In the genomic region with DNA sequence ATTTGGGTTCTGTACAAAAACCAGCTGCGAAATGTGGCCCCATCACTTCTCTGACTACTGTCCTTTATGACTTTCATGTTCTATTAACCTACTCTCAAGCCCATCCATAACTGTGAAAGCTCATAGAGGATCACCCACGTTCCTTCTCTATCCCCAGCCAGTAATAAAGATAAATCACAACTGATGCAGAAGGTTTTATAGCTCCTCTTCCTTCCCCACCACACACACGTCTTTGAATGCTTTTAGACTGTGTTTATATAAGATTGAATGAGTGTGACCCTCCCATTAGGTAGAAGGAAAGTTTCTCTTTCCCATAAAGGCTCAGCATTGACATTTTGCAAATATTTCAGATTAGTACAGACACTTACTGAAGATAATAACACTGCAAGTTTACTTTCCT, we compare ENCODE assay signal across 23 mouse cellular contexts.
"Had no signal": no experiment of that assay in that cellular context is flagged by ENCODE, and none has a peak within 500 bp of the region (broad histone marks: within the 10 kb centered on the region; RNA-seq: fewer than 3 reads in every experiment).

No protein-coding gene starts in this region.

- H3K27me3 ChIP-seq: heart, embryonic 13.5 days; heart, embryonic 15.5 days; hindbrain, embryonic 13.5 days; hindbrain, embryonic 15.5 days; limb, embryonic 13.5 days; limb, embryonic 15.5 days; liver, embryonic 12.5 days had no signal

- DNase-seq: forebrain, postnatal 0 days; gastrocnemius, postnatal 14 days; gastrocnemius, postnatal 36 days; heart, adult 11 months; heart, adult 2 months; heart, postnatal 14 days; heart, postnatal 36 days; kidney, adult 2 months; kidney, postnatal 10 days; kidney, postnatal 25 days; layer of hippocampus, adult 9-11 months; layer of hippocampus, postnatal 36 days; left cerebral cortex, postnatal 4 days had no signal

- H3K4me1 ChIP-seq: heart, embryonic 13.5 days; heart, embryonic 15.5 days; hindbrain, embryonic 13.5 days; hindbrain, embryonic 15.5 days; limb, embryonic 13.5 days; limb, embryonic 15.5 days; liver, embryonic 12.5 days had no signal

- H3K9me3 ChIP-seq: heart, embryonic 13.5 days; heart, embryonic 15.5 days; hindbrain, embryonic 13.5 days; hindbrain, embryonic 15.5 days; limb, embryonic 13.5 days; limb, embryonic 15.5 days; liver, embryonic 12.5 days had no signal

- H3K36me3 ChIP-seq: heart, embryonic 13.5 days; heart, embryonic 15.5 days; hindbrain, embryonic 13.5 days; hindbrain, embryonic 15.5 days; limb, embryonic 13.5 days; limb, embryonic 15.5 days; liver, embryonic 12.5 days had no signal

- H3K27ac ChIP-seq: heart, adult 2 months; heart, embryonic 13.5 days; heart, embryonic 15.5 days; hindbrain, embryonic 13.5 days; hindbrain, embryonic 15.5 days; hindbrain, postnatal 0 days; limb, embryonic 13.5 days; limb, embryonic 15.5 days; liver, embryonic 12.5 days had no signal

- ATAC-seq: forebrain, postnatal 0 days; hindbrain, postnatal 0 days; intestine, embryonic 16.5 days; liver, embryonic 12.5 days had no signal

- H3K4me2 ChIP-seq: heart, embryonic 11.5 days; heart, embryonic 13.5 days; heart, embryonic 15.5 days; hindbrain, embryonic 13.5 days; hindbrain, embryonic 15.5 days; limb, embryonic 13.5 days; limb, embryonic 15.5 days; liver, embryonic 12.5 days had no signal

- H3K9ac ChIP-seq: forebrain, postnatal 0 days; heart, embryonic 13.5 days; heart, embryonic 15.5 days; hindbrain, embryonic 13.5 days; hindbrain, embryonic 15.5 days; limb, embryonic 13.5 days; limb, embryonic 15.5 days; liver, embryonic 12.5 days had no signal

- H3K4me3 ChIP-seq: heart, adult 2 months; heart, embryonic 13.5 days; heart, embryonic 15.5 days; hindbrain, embryonic 13.5 days; hindbrain, embryonic 15.5 days; limb, embryonic 13.5 days; limb, embryonic 15.5 days; liver, embryonic 12.5 days had no signal
